Mouse (Mus musculus): ENCODE data around the gene Yy1. TPM values are rescaled to one million over a fixed set of nuclear protein-coding genes. Genes with fewer than 3 reads are reported as not detected.

Yy1 gene
- total and polyA plus RNA-seq, 3 experiments = 34.9 to 62.4 (median 52.1) TPM

GRCm38 (mm10) chr12:108856186-108856585 lies 63.4 kb downstream of the Yy1 start:
- H3K4me1 ChIP-seq (ENCODE audit: control insufficient read depth in 1 of 2, insufficient read depth in 2 of 2, low read length in 2 of 2) = no peaks in the 10 kb centered on the region

GRCm38 (mm10) chr12:108857109-108857508 lies 64.3 kb downstream of the Yy1 start:
- no peak for TF ChIP-seq E2F4 (IDR thresholded peaks at IDR 0.05; ENCODE audit: borderline replicate concordance, low read depth, low read length)
- no peak for TF ChIP-seq ETS1 (IDR thresholded peaks at IDR 0.05; ENCODE audit: low read depth, low read length)
- TF ChIP-seq USF2 (IDR thresholded peaks at IDR 0.05; ENCODE audit: borderline replicate concordance in 1 of 2, insufficient read depth in 1 of 2, low read depth in 1 of 2, low read length in 2 of 2) = no peak
- TF ChIP-seq GABPA (IDR thresholded peaks at IDR 0.05; ENCODE audit: low read depth, low read length) = no peak
- no peaks in the 10 kb centered on the region for H3K36me3 ChIP-seq (ENCODE audit: control insufficient read depth in 1 of 2, insufficient read depth in 2 of 2, low read length in 2 of 2)
- no peaks in the 10 kb centered on the region for H3K79me2 ChIP-seq (ENCODE audit: control insufficient read depth, insufficient read depth, low read length, poor library complexity)
- H3K27me3 ChIP-seq (ENCODE audit: control insufficient read depth in 1 of 2, insufficient read depth in 2 of 2, low read length in 2 of 2) = no peaks in the 10 kb centered on the region
- DNase-seq (ENCODE audit: low read depth, low spot score) = no peak
- H3K4me1 ChIP-seq (ENCODE audit: control insufficient read depth in 1 of 2, insufficient read depth in 2 of 2, low read length in 2 of 2) = no peaks in the 10 kb centered on the region
- H3K4me3 ChIP-seq (ENCODE audit: control insufficient read depth in 1 of 2, insufficient read depth in 1 of 2, low read depth in 2 of 2, low read length in 2 of 2) = no peak overlapping the region
- H3K9ac ChIP-seq (ENCODE audit: control insufficient read depth, low read depth, low read length, poor library complexity, severe bottlenecking) = no peak overlapping the region
- no peaks in the 10 kb centered on the region for H3K9me3 ChIP-seq (replicated peaks; ENCODE audit: insufficient read depth, low read length)
- H3K27ac ChIP-seq (ENCODE audit: control insufficient read depth, low read depth, low read length) = no peak overlapping the region

More at GRCm38 (mm10) chr12:108856186-108856585, 63.4 kb downstream of the Yy1 start:
- no peaks in the 10 kb centered on the region for H3K36me3 ChIP-seq (ENCODE audit: control insufficient read depth in 1 of 2, insufficient read depth in 2 of 2, low read length in 2 of 2)
- TF ChIP-seq UBTF (IDR thresholded peaks at IDR 0.05; ENCODE audit: borderline replicate concordance, insufficient read depth, low read depth, low read length) = no peak
- TF ChIP-seq JUND (IDR thresholded peaks at IDR 0.05; ENCODE audit: low read depth, low read length) = no peak
- TF ChIP-seq ZNF384 (IDR thresholded peaks at IDR 0.05; ENCODE audit: low read depth, low read length) = no peak
- no peak for TF ChIP-seq E2F4 (IDR thresholded peaks at IDR 0.05; ENCODE audit: borderline replicate concordance, low read depth, low read length)
- no peak for TF ChIP-seq KAT2A (conservative IDR thresholded peaks at IDR 0.05; ENCODE audit: low read depth, low read length)
- TF ChIP-seq GABPA (IDR thresholded peaks at IDR 0.05; ENCODE audit: low read depth, low read length) = no peak
- TF ChIP-seq POLR2A (IDR thresholded peaks at IDR 0.05; ENCODE audit: control insufficient read depth in 1 of 2, insufficient read depth in 1 of 2, low read depth in 1 of 2, low read length in 2 of 2, poor library complexity in 1 of 2) = no peak
- TF ChIP-seq USF1 (IDR thresholded peaks at IDR 0.05; ENCODE audit: low read depth, low read length) = no peak
- TF ChIP-seq ELF1 (IDR thresholded peaks at IDR 0.05; ENCODE audit: low read depth, low read length) = no peak
- no peak for TF ChIP-seq CTCF (IDR thresholded peaks at IDR 0.05 in 2 of 3, conservative IDR thresholded peaks at IDR 0.05 in 1 of 3; ENCODE audit: control insufficient read depth in 1 of 3, insufficient read depth in 1 of 3, low read depth in 2 of 3, low read length in 3 of 3, poor library complexity in 1 of 3, severe bottlenecking in 1 of 3)
- no peak for TF ChIP-seq MEF2A (IDR thresholded peaks at IDR 0.05; ENCODE audit: extremely low read depth, insufficient replicate concordance, low read depth, low read length, poor library complexity, severe bottlenecking)
- TF ChIP-seq ZMIZ1 (IDR thresholded peaks at IDR 0.05; ENCODE audit: low read depth, low read length) = no peak
- no peak for TF ChIP-seq CHD2 (IDR thresholded peaks at IDR 0.05; ENCODE audit: low read length)
- DNase-seq (ENCODE audit: low read depth, low spot score) = no peak
- H3K27ac ChIP-seq (ENCODE audit: control insufficient read depth, low read depth, low read length) = no peak overlapping the region
- no peak overlapping the region for H3K9ac ChIP-seq (ENCODE audit: control insufficient read depth, low read depth, low read length, poor library complexity, severe bottlenecking)
- no peaks in the 10 kb centered on the region for H3K9me3 ChIP-seq (replicated peaks; ENCODE audit: insufficient read depth, low read length)
- no peak overlapping the region for H3K4me3 ChIP-seq (ENCODE audit: control insufficient read depth in 1 of 2, insufficient read depth in 1 of 2, low read depth in 2 of 2, low read length in 2 of 2)
- H3K79me2 ChIP-seq (ENCODE audit: control insufficient read depth, insufficient read depth, low read length, poor library complexity) = no peaks in the 10 kb centered on the region
- no peaks in the 10 kb centered on the region for H3K27me3 ChIP-seq (ENCODE audit: control insufficient read depth in 1 of 2, insufficient read depth in 2 of 2, low read length in 2 of 2)
